Mouse (Mus musculus) heart, postnatal 0 days (tissue): ENCODE measurements at regions not wholly inside any gene's neighbourhood (a gene's known extent, or its start where the extent isn't known, plus 50 kb on each side); places are given as distances from the start of the nearest gene placed in this dataset.

Experiments used
- ATAC-seq: fragments of 200-750 bp; cut with Nextera tagmentation; 2 replicates; pipeline ENCODE4 v1.8.0; 2017; ENCODE audit warnings: low read depth, moderate number of reproducible peaks, moderate library complexity; ENCODE audit not compliant: insufficient read depth
- DNase-seq: peaks from one replicate; pipeline ENCODE4 v3.0.0-alpha.2; 2016; ENCODE audit warnings: low spot score
- H3K27ac ChIP-seq: fragments of 300-500 bp; sonication (generic); 2 replicates; pipeline ENCODE4 v1.5.1; 2014; ENCODE audit warnings: low read depth, mild to moderate bottlenecking
- H3K27me3 ChIP-seq: fragments of 300-500 bp; sonication (generic); 2 replicates; pipeline ENCODE4 v1.6.1; 2014; ENCODE audit warnings: low read length, mixed read lengths; ENCODE audit not compliant: control insufficient read depth, insufficient read depth
- H3K36me3 ChIP-seq: fragments of 300-500 bp; sonication (generic); replicated peaks from 2 replicates; pipeline ENCODE4 v1.6.1; 2014; ENCODE audit warnings: low read length, mixed read lengths; ENCODE audit not compliant: control insufficient read depth, insufficient read depth
- H3K4me1 ChIP-seq: fragments of 300-500 bp; sonication (generic); 2 replicates; pipeline ENCODE4 v1.6.1; 2014; ENCODE audit warnings: antibody characterized with exemption; ENCODE audit not compliant: control insufficient read depth, insufficient read depth
- H3K4me2 ChIP-seq: fragments of 300-500 bp; sonication (generic); 2 replicates; pipeline ENCODE4 v1.6.1; 2014; ENCODE audit warnings: low read depth, mild to moderate bottlenecking, low read length, moderate library complexity
- H3K4me3 ChIP-seq: fragments of 300-500 bp; sonication (generic); 2 replicates; pipeline ENCODE4 v1.5.1; 2014; ENCODE audit warnings: low read depth, low read length
- H3K9ac ChIP-seq: fragments of 300-500 bp; sonication (generic); replicated peaks from 2 replicates; pipeline ENCODE4 v1.6.1; 2014; ENCODE audit warnings: low read depth, low read length, mixed read lengths
- H3K9me3 ChIP-seq: fragments of 300-500 bp; sonication (generic); replicated peaks from 2 replicates; pipeline ENCODE4 v1.6.1; 2016; ENCODE audit warnings: low read length; ENCODE audit not compliant: control insufficient read depth
- CTCF ChIP-seq: IDR thresholded peaks from 2 replicates; pipeline ENCODE4 v1.5.1; 2016; ENCODE audit warnings: antibody characterized with exemption, control low read depth, low read depth
- EP300 ChIP-seq: IDR thresholded peaks from 2 replicates; pipeline ENCODE4 v1.6.1; 2016; ENCODE audit warnings: antibody characterized with exemption, low read depth
- WGBS: fragments of 180-500 bp; shearing (Covaris S2); extraction: QIAGEN DNeasy Blood & Tissue Kit; methylation state at CpG from one replicate; pipeline ENCODE4 v1.1.7; 2014; 5-methylcytosine and 5-hydroxymethylcytosine counted together

DNA sequence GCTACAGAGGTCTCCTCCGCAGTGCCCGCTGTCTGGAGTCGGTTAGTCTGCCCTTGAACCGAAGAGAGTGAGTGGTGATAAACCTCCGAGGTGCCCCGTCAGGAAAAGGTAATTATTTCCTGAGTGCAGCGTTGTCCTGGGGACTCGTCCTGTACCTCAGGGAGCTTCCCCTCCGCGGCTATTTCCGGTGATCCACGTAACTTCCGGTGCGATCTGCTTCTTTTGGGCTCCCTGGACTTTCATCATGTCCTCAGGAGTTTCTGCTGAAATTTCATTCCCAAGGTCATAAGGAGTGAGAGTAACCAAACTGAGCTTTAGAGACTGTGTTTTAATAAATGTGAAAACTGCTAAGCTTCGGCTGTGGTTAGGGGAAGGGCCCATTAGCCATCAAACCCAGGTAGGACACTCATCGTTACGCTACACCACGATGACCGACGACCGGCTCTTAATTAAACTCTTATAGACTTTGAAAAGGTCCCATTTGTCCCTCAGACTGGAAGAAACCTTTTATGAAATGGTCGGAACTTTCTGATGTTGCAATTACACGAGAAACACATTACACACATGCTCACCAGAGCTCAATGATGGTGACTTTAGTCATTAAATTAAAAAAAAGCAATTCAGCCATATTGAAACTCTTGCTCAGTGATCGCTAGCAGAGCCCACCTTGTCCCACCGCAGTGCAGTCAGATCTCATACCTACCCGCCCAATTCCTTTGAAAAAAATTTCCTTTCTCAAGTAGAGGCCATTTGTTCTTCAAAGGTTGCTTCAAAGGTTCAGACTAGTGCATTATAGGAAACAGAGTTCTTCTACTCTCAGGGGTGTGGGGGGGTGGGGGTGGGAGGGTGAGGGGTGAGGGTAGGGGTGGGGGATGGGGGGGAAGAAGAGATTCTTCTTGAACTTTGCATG, 106.5 kb upstream of the Rap1b start:
- 68% methylated on average over 26 of the region's 26 CpGs for WGBS
- DNase-seq, result no peak
- no peak overlapping the region; the same call in 1 of the 2 replicates for H3K4me3 ChIP-seq

DNA sequence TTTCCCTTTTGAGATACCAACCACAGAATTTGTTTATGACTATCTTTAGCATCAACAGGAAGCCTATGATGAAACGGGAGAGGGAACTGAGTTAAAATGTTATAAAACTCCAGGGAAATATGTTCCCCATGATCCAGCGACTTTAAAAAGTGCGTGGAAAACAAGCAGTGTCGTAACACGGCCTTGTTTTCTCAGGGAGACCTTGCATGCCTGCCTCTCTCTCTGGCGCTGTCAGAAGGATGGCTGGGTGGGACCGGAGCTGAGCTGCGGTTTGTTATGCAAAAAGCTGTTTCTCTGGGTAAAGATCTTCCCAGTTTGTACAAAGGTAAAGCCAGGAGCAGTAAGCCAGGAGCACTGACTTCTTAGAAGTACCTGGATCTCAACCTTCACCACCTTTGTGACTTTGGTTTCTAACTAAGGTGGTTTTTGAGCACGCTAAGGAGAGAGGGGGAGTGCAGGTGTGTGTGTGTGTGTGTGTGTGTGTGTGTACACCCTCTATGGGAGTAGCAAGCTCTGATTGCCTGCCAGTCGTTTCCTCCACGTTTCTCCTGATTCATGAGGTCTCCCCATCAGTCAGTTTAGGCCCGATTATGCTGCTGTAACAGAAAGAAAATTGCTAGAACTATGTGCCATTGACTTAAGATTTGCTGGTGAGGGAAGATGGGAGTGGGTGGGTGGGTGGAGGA, 107.3 kb upstream of the Rap1b start:
- Histone ChIP-seq H3K27ac (no peak overlapping the region), H3K4me3 (no peak overlapping the region), H3K4me2 (no peak overlapping the region), H3K9ac (no peak overlapping the region), H3K36me3 (no peaks in the 10 kb centered on the region), H3K9me3 (no peaks in the 10 kb centered on the region), H3K4me1 (no peaks in the 10 kb centered on the region), H3K27me3 (no peaks in the 10 kb centered on the region)
- ATAC-seq (no peak), DNase-seq (no peak)
- WGBS, result 39% methylated on average over 12 of the region's 12 CpGs
- TF ChIP-seq CTCF, result no peak
- TF ChIP-seq EP300, result no peak

More for the DNA sequence above, 106.5 kb upstream of the Rap1b start:
- Histone ChIP-seq H3K4me1 (no peaks in the 10 kb centered on the region; the same call in 1 of the 2 replicates), H3K4me2 (peak overlapping the region; percentile 19; the same call in 1 of the 2 replicates), H3K27ac (no peak overlapping the region), H3K9me3 (no peaks in the 10 kb centered on the region), H3K27me3 (no peaks in the 10 kb centered on the region), H3K9ac (no peak overlapping the region), H3K36me3 (no peaks in the 10 kb centered on the region)
- ATAC-seq, result no peak
- TF ChIP-seq EP300, result no peak
- TF ChIP-seq CTCF, result no peak

GRCm38 (mm10) chr10:117956174-117956950, 110.5 kb upstream of the Rap1b start:
- TF ChIP-seq EP300 (no peak), CTCF (no peak)
- no peak overlapping the region for H3K27ac ChIP-seq
- no peak overlapping the region for H3K4me3 ChIP-seq
- H3K4me1 ChIP-seq, result no peaks in the 10 kb centered on the region
- DNase-seq (no peak), ATAC-seq (no peak)
- H3K9me3 ChIP-seq, result no peaks in the 10 kb centered on the region
- no peak overlapping the region for H3K4me2 ChIP-seq
- no peaks in the 10 kb centered on the region for H3K27me3 ChIP-seq
- no peak overlapping the region for H3K9ac ChIP-seq
- 78% methylated on average over 17 of the region's 17 CpGs for WGBS
- no peaks in the 10 kb centered on the region for H3K36me3 ChIP-seq

DNA sequence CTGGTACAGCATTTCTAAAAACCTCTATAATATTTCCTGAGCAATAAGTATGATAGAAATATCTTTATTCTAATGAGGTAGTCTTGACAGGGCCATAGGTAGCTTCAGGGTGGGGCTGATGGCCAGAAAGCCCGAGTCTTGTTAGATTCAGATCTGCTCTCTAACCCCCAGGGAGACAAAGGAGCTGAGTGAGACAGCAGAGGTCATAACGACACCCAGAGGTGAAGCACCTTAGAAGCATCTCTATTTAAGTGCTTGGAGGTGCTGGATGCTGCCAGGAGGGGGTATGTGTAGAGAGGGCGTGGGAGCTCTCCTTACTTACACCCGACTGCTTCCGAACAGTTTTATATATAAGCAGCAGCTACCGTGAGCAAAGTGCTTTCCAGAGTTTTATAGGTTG, 128.9 kb upstream of the Rap1b start:
- DNase-seq, result no peak
- WGBS, result 66% methylated on average over 6 of the region's 6 CpGs
- H3K27ac ChIP-seq, result no peak overlapping the region
- H3K4me1 ChIP-seq, result no peaks in the 10 kb centered on the region
- no peaks in the 10 kb centered on the region for H3K36me3 ChIP-seq
- H3K27me3 ChIP-seq, result no peaks in the 10 kb centered on the region
- no peak overlapping the region for H3K4me2 ChIP-seq
- H3K9ac ChIP-seq, result no peak overlapping the region
- H3K4me3 ChIP-seq, result no peak overlapping the region
- ATAC-seq, result no peak
- TF ChIP-seq EP300, result no peak
- TF ChIP-seq CTCF, result no peak
- no peaks in the 10 kb centered on the region for H3K9me3 ChIP-seq

DNA sequence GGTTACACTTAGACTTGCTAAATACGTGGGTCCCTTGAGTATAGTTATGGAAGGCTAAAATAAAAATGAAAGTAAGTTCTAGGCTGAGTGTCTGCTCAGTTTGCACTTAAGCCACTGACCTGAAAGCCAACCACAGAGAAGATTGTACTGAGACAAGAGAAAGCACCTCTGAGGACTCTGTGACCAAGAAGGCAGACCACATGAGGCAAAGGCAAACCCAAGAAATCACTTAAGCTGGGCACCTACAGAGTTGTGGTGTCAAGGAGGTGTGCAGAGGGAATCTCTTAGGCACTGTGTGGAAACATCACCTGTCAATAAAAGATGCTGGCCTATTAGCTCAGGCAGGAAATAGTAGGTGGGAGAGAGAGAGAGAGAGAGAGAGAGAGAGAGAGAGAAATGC, 129.6 kb upstream of the Rap1b start:
- no peak for TF ChIP-seq EP300
- no peak for TF ChIP-seq CTCF

More for the DNA sequence above, 129.6 kb upstream of the Rap1b start:
- H3K4me2 ChIP-seq, result no peak overlapping the region
- no peak overlapping the region for H3K4me3 ChIP-seq
- H3K4me1 ChIP-seq, result no peaks in the 10 kb centered on the region
- ATAC-seq, result no peak
- no peaks in the 10 kb centered on the region for H3K27me3 ChIP-seq
- DNase-seq, result no peak
- no peaks in the 10 kb centered on the region for H3K36me3 ChIP-seq
- no peak overlapping the region for H3K27ac ChIP-seq
- WGBS, result 84% methylated on average over 1 of the region's 1 CpGs
- H3K9ac ChIP-seq, result no peak overlapping the region
- H3K9me3 ChIP-seq, result no peaks in the 10 kb centered on the region
